Mouse (Mus musculus) kidney, postnatal 0 days (tissue): ENCODE results near the gene Hoxd10. TPM values are rescaled to one million over a fixed set of nuclear protein-coding genes. Genes with fewer than 3 reads are reported as not detected.

Experiments used
- ATAC-seq: fragments of 200-750 bp; cut with Nextera tagmentation; replicated peaks from 2 replicates; pipeline ENCODE4 v1.8.0; 2017; ENCODE audit warnings: low read depth, moderate number of reproducible peaks, moderate TSS enrichment, moderate library complexity; ENCODE audit not compliant: low FRiP score
- DNase-seq: peaks from one replicate; pipeline ENCODE4 v3.0.0-alpha.2; 2016; ENCODE audit warnings: low spot score
- H3K27ac ChIP-seq: fragments of 300-500 bp; sonication (generic); 2 replicates; pipeline ENCODE4 v1.5.1; 2014; ENCODE audit warnings: mild to moderate bottlenecking
- H3K27me3 ChIP-seq: fragments of 300-500 bp; sonication (generic); 2 replicates; pipeline ENCODE4 v1.6.1; 2014; ENCODE audit warnings: low read length, mixed read lengths; ENCODE audit not compliant: insufficient read depth
- H3K36me3 ChIP-seq: fragments of 300-500 bp; sonication (generic); 2 replicates; pipeline ENCODE4 v1.6.1; 2014; ENCODE audit warnings: low read length, mixed read lengths; ENCODE audit not compliant: insufficient read depth
- H3K4me1 ChIP-seq: fragments of 300-500 bp; sonication (generic); replicated peaks from 2 replicates; pipeline ENCODE4 v1.6.1; 2014; ENCODE audit warnings: antibody characterized with exemption, low read length, mixed read lengths; ENCODE audit not compliant: insufficient read depth
- H3K4me2 ChIP-seq: fragments of 300-500 bp; sonication (generic); 2 replicates; pipeline ENCODE4 v1.6.1; 2014; ENCODE audit warnings: mild to moderate bottlenecking, low read length, moderate library complexity, mixed read lengths
- H3K4me3 ChIP-seq: fragments of 300-500 bp; sonication (generic); replicated peaks from 2 replicates; pipeline ENCODE4 v1.5.1; 2014; ENCODE audit warnings: low read depth, low read length
- H3K9ac ChIP-seq: fragments of 300-500 bp; sonication (generic); 2 replicates; pipeline ENCODE4 v1.6.1; 2014; ENCODE audit warnings: low read depth, low read length
- H3K9me3 ChIP-seq: fragments of 300-500 bp; sonication (generic); replicated peaks from 2 replicates; pipeline ENCODE4 v1.6.1; 2016; ENCODE audit warnings: low read length, inconsistent platforms, mixed read lengths
- CTCF ChIP-seq: IDR thresholded peaks from 2 replicates; pipeline ENCODE4 v1.5.1; 2016; ENCODE audit warnings: antibody characterized with exemption, low read depth, mild to moderate bottlenecking, moderate library complexity
- WGBS: fragments of 180-500 bp; shearing (Covaris S2); extraction: QIAGEN DNeasy Blood & Tissue Kit; methylation state at CpG from one replicate; pipeline ENCODE4 v1.1.7; 2014; 5-methylcytosine and 5-hydroxymethylcytosine counted together
- polyA plus RNA-seq: library from polyadenylated mRNA; unstranded; fragments of >200 nt; fragmentation: Nextera tagmentation; extraction: Ambion mirVana; gene quantifications from 2 replicates; pipeline ENCODE4 v1.2.1, GENCODE M21; 2015

Gene Hoxd10
- polyA plus RNA-seq, 1 experiment from 2014 or later: 44.6 TPM

DNA sequence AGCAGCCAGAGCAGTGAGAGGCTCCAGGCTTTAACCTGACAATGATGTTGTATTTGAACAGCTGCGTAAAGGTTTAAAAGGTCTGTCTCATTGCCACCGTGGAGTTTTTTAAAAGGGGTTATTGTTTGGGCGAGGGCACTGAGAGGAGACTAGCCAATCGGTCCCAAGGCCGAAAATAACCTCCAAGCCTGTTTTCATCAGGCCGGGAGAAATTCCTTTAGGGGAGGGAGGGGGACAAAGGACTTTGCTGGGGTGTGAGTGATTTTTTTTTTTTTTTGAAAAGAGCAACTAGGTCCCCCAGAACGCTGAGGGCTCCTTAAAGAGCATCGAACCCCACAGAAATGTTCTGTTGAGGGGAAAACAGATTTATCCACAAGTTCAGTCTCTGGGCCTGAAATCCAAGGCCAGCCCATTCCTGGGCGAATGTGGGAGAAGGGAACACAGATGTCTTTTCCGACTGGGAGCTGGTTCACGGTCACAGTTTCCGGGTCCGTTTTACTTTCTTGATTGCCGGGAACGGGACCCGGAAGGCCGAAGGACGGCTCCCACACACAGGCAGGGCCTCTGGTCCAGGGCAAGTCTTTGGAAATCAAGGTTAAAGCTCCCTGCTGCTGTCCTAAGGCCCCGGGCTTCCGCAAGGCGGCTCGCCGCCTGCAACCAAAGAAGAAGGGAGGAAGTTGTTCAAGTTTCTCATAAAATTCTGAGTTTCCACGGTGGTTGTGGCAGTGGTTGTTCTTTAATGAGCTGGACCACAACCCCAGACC lies 2.0 kb upstream of the Hoxd10 start:
- ATAC-seq (no peak), DNase-seq (no peak)
- Histone ChIP-seq H3K36me3 (0 out of 2 replicates have a peak, but pooled peaks cover 10% of the 10 kb centered on the region), H3K27me3 (no peaks in the 10 kb centered on the region), H3K9me3 (no peaks in the 10 kb centered on the region), H3K9ac (peak overlapping the region; percentile 86), H3K4me2 (peak overlapping the region; percentile 90), H3K27ac (peak overlapping the region; percentile 94), H3K4me1 (peaks cover 5% of the 10 kb centered on the region; the same call in 1 of the 2 replicates), H3K4me3 (peak overlapping the region; percentile 82)
- no peak for TF ChIP-seq CTCF
- WGBS: 4% methylated on average over 24 of the region's 24 CpGs

DNA sequence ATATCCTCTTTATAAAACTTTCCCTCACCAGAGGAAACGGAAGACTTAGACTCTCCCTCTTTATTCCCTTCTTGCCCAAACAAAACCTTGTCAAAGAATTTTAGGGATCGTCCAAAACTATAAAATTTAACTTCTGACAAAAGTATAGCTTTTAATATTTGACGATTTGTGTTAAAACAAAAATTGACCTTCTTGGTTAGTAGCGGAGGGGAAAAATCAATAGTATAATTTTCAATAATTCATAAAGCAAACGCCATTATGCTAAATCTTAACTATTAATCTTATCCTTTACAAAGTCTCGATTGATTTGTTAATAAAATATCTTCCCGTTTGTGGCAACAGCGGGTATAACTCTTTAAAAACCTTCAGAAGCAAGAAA lies 1.4 kb upstream of the Hoxd10 start:
- no peak for TF ChIP-seq CTCF
- Histone ChIP-seq H3K27ac (peak overlapping the region; percentile 94), H3K27me3 (no peaks in the 10 kb centered on the region), H3K36me3 (0 out of 2 replicates have a peak, but pooled peaks cover 10% of the 10 kb centered on the region), H3K9ac (peak overlapping the region; percentile 100), H3K4me1 (peaks cover 6% of the 10 kb centered on the region), H3K4me2 (peak overlapping the region; percentile 90), H3K4me3 (peak overlapping the region; percentile 82), H3K9me3 (no peaks in the 10 kb centered on the region)
- ATAC-seq (no peak), DNase-seq (no peak)
- whole genome bisulfite sequencing: 12% methylated on average over 8 of the region's 8 CpGs

DNA sequence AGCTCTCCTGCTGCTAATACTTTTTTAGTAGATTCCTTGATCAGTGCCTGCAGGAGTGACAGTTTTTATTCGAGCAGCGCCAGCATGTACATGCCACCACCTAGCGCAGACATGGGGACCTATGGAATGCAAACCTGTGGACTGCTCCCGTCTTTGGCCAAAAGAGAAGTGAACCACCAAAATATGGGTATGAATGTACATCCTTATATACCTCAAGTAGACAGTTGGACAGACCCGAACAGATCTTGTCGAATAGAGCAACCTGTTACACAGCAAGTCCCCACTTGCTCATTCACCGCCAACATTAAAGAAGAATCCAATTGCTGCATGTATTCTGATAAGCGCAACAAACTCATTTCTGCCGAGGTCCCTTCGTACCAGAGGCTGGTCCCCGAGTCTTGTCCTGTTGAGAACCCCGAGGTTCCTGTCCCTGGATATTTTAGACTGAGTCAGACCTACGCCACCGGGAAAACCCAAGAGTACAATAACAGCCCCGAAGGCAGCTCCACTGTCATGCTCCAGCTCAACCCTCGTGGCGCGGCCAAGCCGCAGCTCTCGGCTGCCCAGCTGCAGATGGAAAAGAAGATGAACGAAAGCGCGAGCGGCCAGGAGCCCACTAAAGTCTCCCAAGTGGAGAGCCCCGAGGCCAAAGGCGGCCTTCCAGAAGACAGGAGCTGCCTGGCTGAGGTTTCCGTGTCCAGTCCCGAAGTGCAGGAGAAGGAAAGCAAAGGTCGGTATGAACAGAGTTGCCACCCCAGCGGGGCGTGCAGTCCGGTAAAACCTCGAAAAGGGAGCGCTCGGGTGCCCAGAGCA lies 477 bp downstream of the Hoxd10 start:
- WGBS: 6% methylated on average over 35 of the region's 35 CpGs
- TF ChIP-seq CTCF: no peak
- no peaks in the 10 kb centered on the region for H3K27me3 ChIP-seq

DNA sequence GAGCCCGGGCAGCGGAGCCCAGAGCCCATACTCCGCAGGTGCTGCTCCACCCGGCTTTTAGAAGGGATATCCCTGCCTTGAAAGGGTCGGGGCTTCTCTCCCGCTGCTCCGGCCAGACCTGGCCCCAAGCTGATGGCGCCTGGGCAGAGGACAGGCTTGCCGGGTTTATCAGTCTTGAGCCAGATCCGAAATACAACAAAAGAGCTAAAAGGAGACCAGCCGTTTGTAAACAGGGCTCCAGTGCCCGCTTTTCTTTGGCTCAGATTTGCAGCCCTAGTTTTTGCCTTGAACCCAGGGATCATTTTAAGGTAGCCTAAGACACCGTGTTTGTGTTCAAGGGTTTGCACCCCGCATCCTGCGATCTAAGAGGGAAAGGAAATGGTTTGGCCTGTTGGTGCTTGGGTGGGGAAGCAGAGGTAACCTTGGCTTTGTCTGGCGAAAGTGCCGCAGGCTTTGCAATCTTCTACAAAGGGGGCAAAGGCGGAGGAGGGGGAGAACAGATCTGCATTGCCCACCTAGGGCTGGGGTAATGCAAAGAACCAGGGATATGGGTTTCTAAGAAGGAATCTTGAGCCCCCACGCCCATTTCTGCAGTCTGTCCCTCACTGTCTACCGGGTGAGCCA lies 1.2 kb downstream of the Hoxd10 start:
- peak overlapping the region; percentile 90 for H3K4me2 ChIP-seq
- H3K36me3 ChIP-seq: 0 out of 2 replicates have a peak, but pooled peaks cover 5% of the 10 kb centered on the region
- peaks cover 11% of the 10 kb centered on the region for H3K4me1 ChIP-seq
- 12% methylated on average over 20 of the region's 20 CpGs for WGBS
- H3K9me3 ChIP-seq: no peaks in the 10 kb centered on the region
- ATAC-seq (no peak), DNase-seq (no peak)
- no peak for TF ChIP-seq CTCF
- peak overlapping the region; percentile 82 for H3K4me3 ChIP-seq
- H3K27me3 ChIP-seq: no peaks in the 10 kb centered on the region
- H3K9ac ChIP-seq: peak overlapping the region; percentile 100
- H3K27ac ChIP-seq: peak overlapping the region; percentile 97

More for the DNA sequence above, 477 bp downstream of the Hoxd10 start:
- DNase-seq (no peak), ATAC-seq (peak; percentile 31; the same call in 1 of the 2 replicates)
- peak overlapping the region; percentile 100 for H3K9ac ChIP-seq
- peak overlapping the region; percentile 90 for H3K4me2 ChIP-seq
- peak overlapping the region; percentile 82 for H3K4me3 ChIP-seq
- peak overlapping the region; percentile 97 for H3K27ac ChIP-seq
- peaks cover 11% of the 10 kb centered on the region for H3K4me1 ChIP-seq
- H3K9me3 ChIP-seq: no peaks in the 10 kb centered on the region
- H3K36me3 ChIP-seq: 0 out of 2 replicates have a peak, but pooled peaks cover 7% of the 10 kb centered on the region

DNA sequence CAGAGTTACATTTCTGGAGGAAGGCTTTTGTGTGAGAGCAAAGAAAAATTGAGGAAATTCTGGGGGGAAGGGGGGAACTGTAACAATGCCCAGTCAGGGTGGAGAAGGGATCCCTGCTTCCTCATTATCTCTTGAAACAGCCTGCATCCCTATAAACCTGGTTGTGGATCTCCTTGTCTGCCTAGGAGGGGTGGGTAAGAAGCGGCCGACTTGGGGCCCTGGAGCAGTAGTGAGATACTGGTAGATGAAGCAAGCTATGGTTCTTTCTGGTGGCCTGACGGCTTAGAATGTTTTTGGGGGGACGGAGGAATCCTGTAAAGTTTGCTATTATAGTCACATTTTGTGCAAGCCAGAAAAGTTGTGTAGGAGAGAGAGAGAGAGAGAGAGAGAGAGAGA lies 1.7 kb downstream of the Hoxd10 start:
- 27% methylated on average over 4 of the region's 4 CpGs for WGBS
- H3K4me2 ChIP-seq: peak overlapping the region; percentile 90

DNA sequence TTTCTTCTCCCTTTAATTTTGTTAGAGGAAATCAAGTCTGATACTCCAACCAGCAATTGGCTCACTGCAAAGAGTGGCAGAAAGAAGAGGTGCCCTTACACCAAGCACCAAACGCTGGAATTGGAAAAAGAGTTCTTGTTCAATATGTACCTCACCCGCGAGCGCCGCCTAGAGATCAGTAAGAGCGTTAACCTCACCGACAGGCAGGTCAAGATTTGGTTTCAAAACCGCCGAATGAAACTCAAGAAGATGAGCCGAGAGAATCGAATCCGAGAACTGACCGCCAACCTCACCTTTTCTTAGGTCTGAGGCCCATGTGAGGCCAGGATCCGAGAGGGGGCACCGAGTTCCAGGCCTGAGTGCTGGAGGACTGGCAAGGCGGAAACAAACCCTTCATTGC lies 2.3 kb downstream of the Hoxd10 start:
- ATAC-seq (no peak), DNase-seq (peak; percentile 95)
- H3K9ac ChIP-seq: peak overlapping the region; percentile 100
- H3K9me3 ChIP-seq: no peaks in the 10 kb centered on the region
- H3K4me2 ChIP-seq: peak overlapping the region; percentile 90
- TF ChIP-seq CTCF: peak; percentile 67
- H3K4me3 ChIP-seq: peak overlapping the region; percentile 82
- 9% methylated on average over 16 of the region's 16 CpGs for WGBS
- H3K36me3 ChIP-seq: 0 out of 2 replicates have a peak, but pooled peaks cover 5% of the 10 kb centered on the region
- peaks cover 11% of the 10 kb centered on the region for H3K4me1 ChIP-seq
- H3K27me3 ChIP-seq: no peaks in the 10 kb centered on the region
- 0 out of 2 replicates have a peak overlapping the region, but pooled peaks have one; percentile 97 for H3K27ac ChIP-seq

More for the DNA sequence above, 1.7 kb downstream of the Hoxd10 start:
- no peak for TF ChIP-seq CTCF
- Histone ChIP-seq H3K27ac (peak overlapping the region; percentile 97), H3K4me3 (peak overlapping the region; percentile 82), H3K27me3 (no peaks in the 10 kb centered on the region), H3K9ac (peak overlapping the region; percentile 100), H3K4me1 (peaks cover 11% of the 10 kb centered on the region), H3K9me3 (no peaks in the 10 kb centered on the region), H3K36me3 (0 out of 2 replicates have a peak, but pooled peaks cover 5% of the 10 kb centered on the region)
- ATAC-seq (no peak), DNase-seq (no peak)
